Comparison of ENCODE assay signal across 19 mouse cellular contexts in the genomic region with DNA sequence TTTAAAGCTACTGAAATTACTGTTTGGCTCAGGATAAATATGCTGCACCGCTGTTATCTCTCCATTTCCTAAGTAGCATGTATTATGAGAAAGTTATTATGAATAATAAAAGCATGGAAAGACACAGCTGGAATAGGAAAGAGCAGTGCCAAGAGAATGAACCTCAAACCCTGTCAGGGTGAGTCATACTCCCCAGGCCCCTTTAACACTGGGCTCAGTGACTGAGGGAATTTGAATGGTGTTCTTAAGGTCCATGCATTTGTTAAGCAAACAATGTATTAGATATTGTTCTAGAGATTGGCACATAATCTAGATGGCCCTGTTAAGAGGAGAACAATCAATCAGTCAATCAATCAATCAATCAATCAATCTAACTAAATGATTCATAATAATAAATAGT.
DNase-seq lines count a peak whose midpoint lies in the region; ATAC-seq lines count a peak whose summit lies in the region.
"Had no signal": no experiment of that assay in that cellular context is flagged by ENCODE, and none has a peak within 500 bp of the region (broad histone marks: within the 10 kb centered on the region; RNA-seq: fewer than 3 reads in every experiment).

No protein-coding gene starts in this region.

- no peaks in the 10 kb centered on the region; the same call in 1 of the 2 replicates for H3K9me3 ChIP-seq in forebrain, embryonic 13.5 days (replicated peaks)
- no peaks in the 10 kb centered on the region for H3K9me3 ChIP-seq in forebrain, embryonic 14.5 days (replicated peaks; ENCODE audit: control insufficient read depth, low read length)
- no peaks in the 10 kb centered on the region for H3K9me3 ChIP-seq in midbrain, embryonic 11.5 days (ENCODE audit: control insufficient read depth, low read length)
- H3K9me3 ChIP-seq in midbrain, embryonic 10.5 days (replicated peaks), result no peaks in the 10 kb centered on the region
- H3K9me3 ChIP-seq in midbrain, embryonic 13.5 days, result no peaks in the 10 kb centered on the region
- H3K9me3 ChIP-seq in midbrain, embryonic 15.5 days, result no peaks in the 10 kb centered on the region
- H3K9me3 ChIP-seq: embryonic facial prominence, embryonic 10.5 days; embryonic facial prominence, embryonic 12.5 days; forebrain, embryonic 15.5 days had no signal

- no peak overlapping the region for H3K4me3 ChIP-seq in forebrain, embryonic 13.5 days
- no peak overlapping the region for H3K4me3 ChIP-seq in forebrain, embryonic 14.5 days (ENCODE audit: low read depth, low read length)
- H3K4me3 ChIP-seq in midbrain, embryonic 11.5 days (ENCODE audit: low read depth, low read length), result no peak overlapping the region
- H3K4me3 ChIP-seq in midbrain, embryonic 10.5 days, result no peak overlapping the region
- no peak overlapping the region for H3K4me3 ChIP-seq in midbrain, embryonic 13.5 days (replicated peaks)
- no peak overlapping the region for H3K4me3 ChIP-seq in midbrain, embryonic 15.5 days
- H3K4me3 ChIP-seq: embryonic facial prominence, embryonic 10.5 days; embryonic facial prominence, embryonic 12.5 days; forebrain, embryonic 15.5 days had no signal

- no peak overlapping the region for H3K9ac ChIP-seq in forebrain, embryonic 13.5 days
- H3K9ac ChIP-seq in forebrain, embryonic 14.5 days (ENCODE audit: low read length), result no peak overlapping the region
- no peak overlapping the region for H3K9ac ChIP-seq in midbrain, embryonic 11.5 days (ENCODE audit: low read length)
- H3K9ac ChIP-seq in midbrain, embryonic 13.5 days (replicated peaks), result no peak overlapping the region
- H3K9ac ChIP-seq in midbrain, embryonic 15.5 days, result no peak overlapping the region
- H3K9ac ChIP-seq: embryonic facial prominence, embryonic 12.5 days; forebrain, embryonic 15.5 days; forebrain, postnatal 0 days had no signal

- no peak overlapping the region for H3K27ac ChIP-seq in forebrain, embryonic 13.5 days
- H3K27ac ChIP-seq in forebrain, embryonic 14.5 days (ENCODE audit: low read depth, low read length), result no peak overlapping the region
- H3K27ac ChIP-seq in midbrain, embryonic 11.5 days (ENCODE audit: low read depth, low read length), result no peak overlapping the region
- no peak overlapping the region for H3K27ac ChIP-seq in midbrain, embryonic 10.5 days (replicated peaks)
- H3K27ac ChIP-seq in midbrain, embryonic 13.5 days, result 0 out of 2 replicates have a peak overlapping the region, but pooled peaks have one; percentile 11
- no peak overlapping the region for H3K27ac ChIP-seq in midbrain, embryonic 15.5 days
- H3K27ac ChIP-seq: embryonic facial prominence, embryonic 10.5 days; embryonic facial prominence, embryonic 12.5 days; forebrain, embryonic 15.5 days had no signal

- H3K36me3 ChIP-seq in forebrain, embryonic 13.5 days (ENCODE audit: poor library complexity, severe bottlenecking), result no peaks in the 10 kb centered on the region
- H3K36me3 ChIP-seq in forebrain, embryonic 14.5 days (ENCODE audit: control insufficient read depth, insufficient read depth, low read length), result no peaks in the 10 kb centered on the region
- H3K36me3 ChIP-seq in midbrain, embryonic 11.5 days (ENCODE audit: control insufficient read depth, insufficient read depth, low read length), result no peaks in the 10 kb centered on the region
- no peaks in the 10 kb centered on the region for H3K36me3 ChIP-seq in midbrain, embryonic 10.5 days
- H3K36me3 ChIP-seq in midbrain, embryonic 13.5 days, result no peaks in the 10 kb centered on the region
- no peaks in the 10 kb centered on the region for H3K36me3 ChIP-seq in midbrain, embryonic 15.5 days (replicated peaks)
- H3K36me3 ChIP-seq: embryonic facial prominence, embryonic 10.5 days; embryonic facial prominence, embryonic 12.5 days; forebrain, embryonic 15.5 days had no signal

- 0 out of 2 replicates have a peak, but pooled peaks have one; percentile 38 for ATAC-seq in forebrain, embryonic 13.5 days
- no peak for ATAC-seq in forebrain, embryonic 14.5 days
- peak; percentile 62 for ATAC-seq in midbrain, embryonic 11.5 days (ENCODE audit: low FRiP score)
- peak; percentile 70; the same call in 1 of the 2 replicates for ATAC-seq in midbrain, embryonic 13.5 days
- no peak for ATAC-seq in midbrain, embryonic 15.5 days (replicated peaks)

- no peak overlapping the region for H3K4me2 ChIP-seq in forebrain, embryonic 13.5 days
- H3K4me2 ChIP-seq in forebrain, embryonic 14.5 days (ENCODE audit: low read length), result no peak overlapping the region
- no peak overlapping the region for H3K4me2 ChIP-seq in midbrain, embryonic 11.5 days
- no peak overlapping the region for H3K4me2 ChIP-seq in midbrain, embryonic 13.5 days (replicated peaks)
- H3K4me2 ChIP-seq in midbrain, embryonic 15.5 days, result no peak overlapping the region
- H3K4me2 ChIP-seq: embryonic facial prominence, embryonic 12.5 days; forebrain, embryonic 15.5 days had no signal

- no peaks in the 10 kb centered on the region for H3K4me1 ChIP-seq in forebrain, embryonic 13.5 days
- no peaks in the 10 kb centered on the region for H3K4me1 ChIP-seq in forebrain, embryonic 14.5 days (ENCODE audit: control insufficient read depth, insufficient read depth, low read length)
- peaks cover 4% of the 10 kb centered on the region for H3K4me1 ChIP-seq in midbrain, embryonic 11.5 days (ENCODE audit: control insufficient read depth, insufficient read depth, low read length)
- H3K4me1 ChIP-seq in midbrain, embryonic 10.5 days, result peaks cover 10% of the 10 kb centered on the region
- H3K4me1 ChIP-seq in midbrain, embryonic 13.5 days (replicated peaks), result peaks cover 6% of the 10 kb centered on the region
- peaks cover 5% of the 10 kb centered on the region; the same call in 1 of the 2 replicates for H3K4me1 ChIP-seq in midbrain, embryonic 15.5 days
- H3K4me1 ChIP-seq: embryonic facial prominence, embryonic 10.5 days; embryonic facial prominence, embryonic 12.5 days had no signal

- DNase-seq in forebrain, embryonic 14.5 days (ENCODE audit: low spot score), result no peak
- no peak for DNase-seq in midbrain, embryonic 11.5 days (ENCODE audit: low spot score, missing footprints)
- DNase-seq in midbrain, embryonic 10.5 days (ENCODE audit: low spot score), result no peak
- no peak for DNase-seq in lung, adult 18-20 months
- DNase-seq: adrenal gland, adult 2 months; adrenal gland, postnatal 10 days; adrenal gland, postnatal 25 days; cerebellum, adult 11-12 months; cerebellum, adult 2 months; cerebellum, adult 9-10 months; cerebellum, postnatal 10 days; cerebellum, postnatal 25 days had no signal

- WGBS in forebrain, embryonic 13.5 days, result 59% methylated on average over 1 of the region's 1 CpGs
- WGBS in forebrain, embryonic 14.5 days, result 67% methylated on average over 1 of the region's 1 CpGs
- WGBS in midbrain, embryonic 11.5 days, result 65% methylated on average over 1 of the region's 1 CpGs
- WGBS in midbrain, embryonic 10.5 days, result 85% methylated on average over 1 of the region's 1 CpGs
- WGBS in midbrain, embryonic 13.5 days, result 53% methylated on average over 1 of the region's 1 CpGs
- 49% methylated on average over 1 of the region's 1 CpGs for WGBS in midbrain, embryonic 15.5 days

- H3K27me3 ChIP-seq in forebrain, embryonic 13.5 days, result peaks cover 8% of the 10 kb centered on the region; the same call in 1 of the 2 replicates
- no peaks in the 10 kb centered on the region for H3K27me3 ChIP-seq in forebrain, embryonic 14.5 days (replicated peaks; ENCODE audit: control insufficient read depth, insufficient read depth, low read length)
- peaks cover 3% of the 10 kb centered on the region for H3K27me3 ChIP-seq in midbrain, embryonic 11.5 days (ENCODE audit: control insufficient read depth, insufficient read depth, low read length)
- H3K27me3 ChIP-seq in midbrain, embryonic 10.5 days (ENCODE audit: low read depth, poor library complexity, severe bottlenecking), result peaks cover 3% of the 10 kb centered on the region; the same call in 1 of the 2 replicates
- no peaks in the 10 kb centered on the region for H3K27me3 ChIP-seq in midbrain, embryonic 13.5 days
- H3K27me3 ChIP-seq in midbrain, embryonic 15.5 days (replicated peaks), result no peaks in the 10 kb centered on the region
- H3K27me3 ChIP-seq: embryonic facial prominence, embryonic 12.5 days; forebrain, embryonic 15.5 days had no signal

Comparison
In these comparisons a context has a peak if more than half of its experiments do, and no peak if none do; other contexts are left out.
1. ATAC-seq: peak in forebrain, embryonic 13.5 days (single experiment), midbrain, embryonic 11.5 days (single experiment) and midbrain, embryonic 13.5 days (single experiment); none in forebrain, embryonic 14.5 days (single experiment) and midbrain, embryonic 15.5 days (single experiment).